Mouse (Mus musculus): ENCODE measurements around the gene Adgrg1. TPM values are rescaled to one million over a fixed set of nuclear protein-coding genes. Genes with fewer than 3 reads are reported as not detected.

Adgrg1 gene
- polyA plus RNA-seq, 1 experiment from 2014 or later: 186 TPM

DNA sequence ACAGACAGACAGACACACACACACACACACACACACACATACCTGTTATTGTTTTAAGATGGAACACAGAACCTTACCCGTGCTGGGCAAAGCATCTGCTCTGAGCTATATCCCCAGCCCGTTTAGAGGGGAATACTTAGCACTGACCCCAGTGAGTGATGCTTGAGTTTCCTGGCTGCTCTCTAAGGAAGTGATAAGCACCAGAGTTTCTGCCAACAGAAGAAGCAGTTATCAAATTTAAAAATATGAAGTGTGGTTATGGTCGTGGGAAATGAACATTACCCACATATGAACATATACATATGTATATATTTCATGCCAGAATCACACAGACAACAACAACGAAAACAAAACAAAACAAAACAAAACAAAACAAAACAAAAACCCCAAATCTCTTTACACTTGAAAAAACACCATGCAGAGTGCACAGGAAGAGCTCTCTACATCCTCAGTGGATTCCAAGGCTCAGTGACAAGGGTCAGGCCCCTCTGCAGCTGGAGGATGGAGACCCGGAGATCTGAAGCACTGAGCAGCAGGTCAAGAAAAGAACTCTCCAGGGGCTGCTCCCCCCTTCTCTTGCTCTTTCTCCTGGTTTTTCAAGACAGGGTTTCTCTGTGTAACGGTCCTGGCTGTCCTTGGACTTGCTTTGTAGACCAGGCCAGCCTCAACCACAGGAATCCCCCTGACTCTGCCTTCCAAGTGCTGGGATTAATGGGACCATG lies 85.4 kb downstream of the Adgrg1 start:
- H3K36me3 ChIP-seq: no peaks in the 10 kb centered on the region
- H3K9me3 ChIP-seq: no peaks in the 10 kb centered on the region
- 0 out of 2 replicates have a peak, but pooled peaks cover 2% of the 10 kb centered on the region for H3K4me1 ChIP-seq (replicated peaks)
- no peaks in the 10 kb centered on the region for H3K27me3 ChIP-seq (ENCODE audit: insufficient read depth, poor library complexity, severe bottlenecking)
- H3K4me3 ChIP-seq: no peak overlapping the region
- no peak for DNase-seq (ENCODE audit: low spot score)
- 73% methylated on average over 6 of the region's 6 CpGs for WGBS
- no peak overlapping the region for H3K27ac ChIP-seq

Other genes with a start within 250 kb of the Adgrg1 start
- not detected in 2 replicates for gene Ccl22, start 229.2 kb upstream of the Adgrg1 start, polyA plus RNA-seq (2016; fragmentation: Nextera tagmentation; extraction: Ambion mirVana)
- gene Cx3cl1, start 202.7 kb upstream of the Adgrg1 start, polyA plus RNA-seq (2016; fragmentation: Nextera tagmentation; extraction: Ambion mirVana): 12.2 and 13.3 TPM in 2 replicates
- not detected in 2 replicates for gene Ccl17, start 164.3 kb upstream of the Adgrg1 start, polyA plus RNA-seq (2016; fragmentation: Nextera tagmentation; extraction: Ambion mirVana)
- 52.2 and 52.3 TPM in 2 replicates for gene Coq9, start 136.4 kb upstream of the Adgrg1 start, polyA plus RNA-seq (2016; fragmentation: Nextera tagmentation; extraction: Ambion mirVana)
- gene Ciapin1, start 136.4 kb upstream of the Adgrg1 start, polyA plus RNA-seq (2016; fragmentation: Nextera tagmentation; extraction: Ambion mirVana): 181 and 194 TPM in 2 replicates
- gene Polr2c, start 117.3 kb upstream of the Adgrg1 start, polyA plus RNA-seq (2016; fragmentation: Nextera tagmentation; extraction: Ambion mirVana): 154 and 169 TPM in 2 replicates
- gene Dok4, start 98.4 kb upstream of the Adgrg1 start, polyA plus RNA-seq (2016; fragmentation: Nextera tagmentation; extraction: Ambion mirVana): 14.6 and 16.9 TPM in 2 replicates
- 15.7 and 17.5 TPM in 2 replicates for gene Ccdc102a, start 56.7 kb upstream of the Adgrg1 start, polyA plus RNA-seq (2016; fragmentation: Nextera tagmentation; extraction: Ambion mirVana)
- 0.22 and 0.68 TPM in 2 replicates for gene Adgrg5, start 51.1 kb upstream of the Adgrg1 start, polyA plus RNA-seq (2016; fragmentation: Nextera tagmentation; extraction: Ambion mirVana)
- 3.2 and 3.5 TPM in 2 replicates for gene Adgrg3, start 42.9 kb downstream of the Adgrg1 start, polyA plus RNA-seq (2016; fragmentation: Nextera tagmentation; extraction: Ambion mirVana)
- gene Drc7, start 80.4 kb downstream of the Adgrg1 start, polyA plus RNA-seq (2016; fragmentation: Nextera tagmentation; extraction: Ambion mirVana): 0.68 and 0.88 TPM in 2 replicates
- gene Katnb1, start 106.4 kb downstream of the Adgrg1 start, polyA plus RNA-seq (2016; fragmentation: Nextera tagmentation; extraction: Ambion mirVana): 37.7 and 41.6 TPM in 2 replicates
- 6.5 and 9.1 TPM in 2 replicates for gene Kifc3, start 228.1 kb downstream of the Adgrg1 start, polyA plus RNA-seq (2016; fragmentation: Nextera tagmentation; extraction: Ambion mirVana)

All from hindbrain, embryonic 10.5 days (tissue).